ENCODE assay signal across 9 mouse cellular contexts in the genomic region with DNA sequence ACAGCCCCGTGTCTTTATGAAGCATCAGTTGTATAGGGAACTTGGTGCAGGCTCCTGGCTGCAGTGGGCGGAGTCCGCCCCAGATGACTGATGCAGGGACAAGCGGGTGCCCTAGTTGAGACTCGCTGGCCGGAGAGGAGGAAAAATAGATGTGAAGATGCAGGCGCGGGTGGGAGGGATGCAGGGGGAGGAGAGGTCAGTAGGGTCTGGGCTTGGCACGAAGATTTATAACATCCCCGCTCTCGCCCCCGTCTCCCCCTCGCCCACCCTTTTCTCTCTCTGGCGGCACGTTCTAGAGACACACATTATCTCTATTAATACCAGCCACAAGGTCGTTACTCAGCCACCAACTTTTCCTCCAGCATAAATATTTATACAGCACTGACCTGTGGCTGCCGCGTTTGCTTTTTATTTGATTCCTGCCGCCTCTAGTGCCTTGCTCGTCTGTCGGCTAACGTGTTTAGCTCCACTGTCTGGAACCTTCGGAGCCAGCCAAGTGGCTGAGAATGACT.
DNase-seq lines count a peak whose midpoint lies in the region; ATAC-seq and TF ChIP-seq lines count a peak whose summit lies in the region.
"Had no signal": no experiment of that assay in that cellular context is flagged by ENCODE, and none has a peak within 500 bp of the region (broad histone marks: within the 10 kb centered on the region; RNA-seq: fewer than 3 reads in every experiment).

No protein-coding gene starts in this region.

- 8% methylated on average over 23 of the region's 23 CpGs for WGBS in heart, postnatal 0 days
- 18% methylated on average over 23 of the region's 23 CpGs for WGBS in heart, adult 2 months
- WGBS in embryonic facial prominence, embryonic 14.5 days, result 5% methylated on average over 16 of the region's 23 CpGs
- WGBS in limb, embryonic 12.5 days, result 2% methylated on average over 23 of the region's 23 CpGs
- WGBS in neural tube, embryonic 13.5 days, result 4% methylated on average over 22 of the region's 23 CpGs
- WGBS in thymus, adult 2 months, result 15% methylated on average over 23 of the region's 23 CpGs

- intact Hi-C loops in heart, adult 2 months (cut with DNase I), result no loop called here
- intact Hi-C loops in gastrocnemius, postnatal 36 days (cut with DNase I), result no loop called here

- H3K9me3 ChIP-seq in heart, postnatal 0 days (replicated peaks; ENCODE audit: control insufficient read depth, low read length), result no peaks in the 10 kb centered on the region
- 0 out of 2 replicates have a peak, but pooled peaks cover 3% of the 10 kb centered on the region for H3K9me3 ChIP-seq in embryonic facial prominence, embryonic 14.5 days (ENCODE audit: control insufficient read depth, low read length)
- peaks cover 9% of the 10 kb centered on the region; the same call in 1 of the 2 replicates for H3K9me3 ChIP-seq in limb, embryonic 12.5 days
- H3K9me3 ChIP-seq in neural tube, embryonic 13.5 days, result no peaks in the 10 kb centered on the region
- H3K9me3 ChIP-seq: liver, embryonic 13.5 days had no signal

- no peaks in the 10 kb centered on the region for H3K36me3 ChIP-seq in heart, postnatal 0 days (replicated peaks; ENCODE audit: control insufficient read depth, insufficient read depth, low read length)
- no peaks in the 10 kb centered on the region for H3K36me3 ChIP-seq in heart, adult 2 months (ENCODE audit: control insufficient read depth, insufficient read depth, low read length)
- no peaks in the 10 kb centered on the region for H3K36me3 ChIP-seq in embryonic facial prominence, embryonic 14.5 days (ENCODE audit: control insufficient read depth, insufficient read depth, low read length)
- H3K36me3 ChIP-seq in limb, embryonic 12.5 days, result no peaks in the 10 kb centered on the region
- H3K36me3 ChIP-seq in neural tube, embryonic 13.5 days, result no peaks in the 10 kb centered on the region
- no peaks in the 10 kb centered on the region for H3K36me3 ChIP-seq in thymus, adult 2 months (ENCODE audit: control insufficient read depth, insufficient read depth, low read length)
- H3K36me3 ChIP-seq: liver, embryonic 13.5 days had no signal

- DNase-seq in heart, postnatal 0 days (ENCODE audit: low spot score), result no peak
- DNase-seq in heart, adult 2 months, result no peak
- DNase-seq in embryonic facial prominence, embryonic 14.5 days (ENCODE audit: low spot score), result no peak
- DNase-seq in gastrocnemius, postnatal 36 days, result no peak
- DNase-seq in layer of hippocampus, adult 18-20 months (ENCODE audit: low spot score in 2 of 2), result no peak
- DNase-seq in thymus, adult 2 months, result no peak
- DNase-seq: liver, embryonic 13.5 days had no signal

- H3K4me3 ChIP-seq in heart, postnatal 0 days (ENCODE audit: low read depth, low read length), result peak overlapping the region; percentile 23; the same call in 1 of the 2 replicates
- H3K4me3 ChIP-seq in heart, adult 2 months, result no peak overlapping the region
- peak overlapping the region; percentile 30 for H3K4me3 ChIP-seq in embryonic facial prominence, embryonic 14.5 days (ENCODE audit: low read depth, low read length)
- peak overlapping the region; percentile 34 for H3K4me3 ChIP-seq in limb, embryonic 12.5 days (replicated peaks)
- H3K4me3 ChIP-seq in neural tube, embryonic 13.5 days, result peak overlapping the region; percentile 32
- no peak overlapping the region for H3K4me3 ChIP-seq in thymus, adult 2 months (ENCODE audit: control insufficient read depth, insufficient read depth, low read length)
- H3K4me3 ChIP-seq: liver, embryonic 13.5 days had no signal

- H3K4me2 ChIP-seq in heart, postnatal 0 days (ENCODE audit: low read depth, low read length), result peak overlapping the region; percentile 43
- H3K4me2 ChIP-seq in embryonic facial prominence, embryonic 14.5 days (ENCODE audit: low read depth, low read length), result peak overlapping the region; percentile 58
- H3K4me2 ChIP-seq in limb, embryonic 12.5 days, result peak overlapping the region; percentile 56
- H3K4me2 ChIP-seq in neural tube, embryonic 13.5 days, result peak overlapping the region; percentile 54
- H3K4me2 ChIP-seq: liver, embryonic 13.5 days had no signal

- H3K4me1 ChIP-seq in heart, postnatal 0 days (ENCODE audit: control insufficient read depth, insufficient read depth), result no peaks in the 10 kb centered on the region
- H3K4me1 ChIP-seq in heart, adult 2 months (ENCODE audit: control insufficient read depth, insufficient read depth, low read length), result no peaks in the 10 kb centered on the region
- no peaks in the 10 kb centered on the region for H3K4me1 ChIP-seq in embryonic facial prominence, embryonic 14.5 days (ENCODE audit: control insufficient read depth, insufficient read depth, low read length)
- H3K4me1 ChIP-seq in limb, embryonic 12.5 days (replicated peaks), result peaks cover 10% of the 10 kb centered on the region; the same call in 1 of the 2 replicates
- peaks cover 11% of the 10 kb centered on the region for H3K4me1 ChIP-seq in neural tube, embryonic 13.5 days (replicated peaks)
- H3K4me1 ChIP-seq in thymus, adult 2 months (replicated peaks; ENCODE audit: control insufficient read depth, insufficient read depth, low read length), result no peaks in the 10 kb centered on the region
- H3K4me1 ChIP-seq: liver, embryonic 13.5 days had no signal

- peaks cover 18% of the 10 kb centered on the region for H3K27me3 ChIP-seq in heart, postnatal 0 days (ENCODE audit: control insufficient read depth, insufficient read depth, low read length)
- no peaks in the 10 kb centered on the region; the same call in 1 of the 2 replicates for H3K27me3 ChIP-seq in heart, adult 2 months (ENCODE audit: control insufficient read depth, insufficient read depth, low read length)
- peaks cover 5% of the 10 kb centered on the region; the same call in 1 of the 2 replicates for H3K27me3 ChIP-seq in embryonic facial prominence, embryonic 14.5 days (replicated peaks; ENCODE audit: control insufficient read depth, insufficient read depth, low read length)
- H3K27me3 ChIP-seq in limb, embryonic 12.5 days, result peaks cover 85% of the 10 kb centered on the region
- H3K27me3 ChIP-seq in neural tube, embryonic 13.5 days, result peaks cover 27% of the 10 kb centered on the region
- H3K27me3 ChIP-seq in thymus, adult 2 months (ENCODE audit: control insufficient read depth, insufficient read depth, low read length), result no peaks in the 10 kb centered on the region

- no peak overlapping the region for H3K27ac ChIP-seq in heart, postnatal 0 days (ENCODE audit: low read depth)
- H3K27ac ChIP-seq in heart, adult 2 months, result no peak overlapping the region
- no peak overlapping the region for H3K27ac ChIP-seq in embryonic facial prominence, embryonic 14.5 days (replicated peaks; ENCODE audit: low read depth, low read length)
- no peak overlapping the region for H3K27ac ChIP-seq in limb, embryonic 12.5 days
- H3K27ac ChIP-seq in neural tube, embryonic 13.5 days (replicated peaks), result no peak overlapping the region
- H3K27ac ChIP-seq in thymus, adult 2 months (ENCODE audit: control insufficient read depth, insufficient read depth, low read length), result no peak overlapping the region
- H3K27ac ChIP-seq: liver, embryonic 13.5 days had no signal

- no peaks in the 10 kb centered on the region for H3K79me2 ChIP-seq in heart, adult 2 months (replicated peaks; ENCODE audit: control insufficient read depth, insufficient read depth, low read length)

- no peak for TF ChIP-seq EP300 in heart, postnatal 0 days (IDR thresholded peaks at IDR 0.05; ENCODE audit: low read depth)
- no peak for TF ChIP-seq EP300 in heart, adult 2 months (IDR thresholded peaks at IDR 0.05; ENCODE audit: insufficient read depth, low read depth, low read length)

- H3K9ac ChIP-seq in heart, postnatal 0 days (replicated peaks; ENCODE audit: low read depth, low read length), result no peak overlapping the region
- no peak overlapping the region for H3K9ac ChIP-seq in heart, adult 2 months (ENCODE audit: low read depth, low read length)
- peak overlapping the region; percentile 40; the same call in 1 of the 2 replicates for H3K9ac ChIP-seq in embryonic facial prominence, embryonic 14.5 days (ENCODE audit: low read depth, low read length)
- H3K9ac ChIP-seq in limb, embryonic 12.5 days (replicated peaks), result peak overlapping the region; percentile 18; the same call in 1 of the 2 replicates
- H3K9ac ChIP-seq in neural tube, embryonic 13.5 days, result peak overlapping the region; percentile 38; the same call in 1 of the 2 replicates
- H3K9ac ChIP-seq: liver, embryonic 13.5 days had no signal

- no peak for TF ChIP-seq POLR2A in heart, adult 2 months (IDR thresholded peaks at IDR 0.05; ENCODE audit: insufficient read depth, low read depth, low read length)
- no peak for TF ChIP-seq POLR2A in thymus, adult 2 months (IDR thresholded peaks at IDR 0.05; ENCODE audit: control insufficient read depth, extremely low read depth, insufficient read depth, low read length, poor library complexity)

- TF ChIP-seq CTCF in heart, postnatal 0 days (IDR thresholded peaks at IDR 0.05; ENCODE audit: low read depth), result no peak
- no peak for TF ChIP-seq CTCF in heart, adult 2 months (IDR thresholded peaks at IDR 0.05)
- TF ChIP-seq CTCF in thymus, adult 2 months (IDR thresholded peaks at IDR 0.05; ENCODE audit: borderline replicate concordance, control insufficient read depth, extremely low read depth, insufficient read depth, low read length, poor library complexity), result no peak

- no peak for ATAC-seq in heart, postnatal 0 days (ENCODE audit: insufficient read depth, low read depth)
- ATAC-seq in embryonic facial prominence, embryonic 14.5 days (ENCODE audit: low read depth), result no peak
- no peak for ATAC-seq in limb, embryonic 12.5 days (ENCODE audit: insufficient number of reproducible peaks, insufficient read depth, low FRiP score, low TSS enrichment, low read depth)
- ATAC-seq in neural tube, embryonic 13.5 days (ENCODE audit: low read depth), result peak; percentile 47

Comparison
In these comparisons a context has a peak if more than half of its experiments do, and no peak if none do; other contexts are left out.
1. H3K4me3 ChIP-seq: peak in heart, postnatal 0 days (single experiment), embryonic facial prominence, embryonic 14.5 days (single experiment), limb, embryonic 12.5 days (single experiment) and neural tube, embryonic 13.5 days (single experiment); none in heart, adult 2 months (single experiment) and thymus, adult 2 months (single experiment).
2. H3K9ac ChIP-seq: peak in embryonic facial prominence, embryonic 14.5 days (single experiment), limb, embryonic 12.5 days (single experiment) and neural tube, embryonic 13.5 days (single experiment); none in heart, postnatal 0 days (single experiment) and heart, adult 2 months (single experiment).
3. Peak in every context shown above with its lines, with median percentiles within 50 percentile points of each other: H3K4me2 ChIP-seq.